Mouse (Mus musculus) kidney, postnatal 10 days (tissue): ENCODE measurements around the gene Spc25.

Source experiments
- DNase-seq: peaks from one replicate; pipeline ENCODE4 v3.0.0; 2021; ENCODE audit warnings: mixed read lengths

The Spc25 gene

GRCm38 (mm10) chr2:69179721-69180120 is 26.3 kb downstream of the Spc25 start:
- no peak for DNase-seq

- no peak for DNase-seq
These were observed 30.7 kb downstream of the Spc25 start for GRCm38 (mm10) chr2:69175296-69175695.

DNA sequence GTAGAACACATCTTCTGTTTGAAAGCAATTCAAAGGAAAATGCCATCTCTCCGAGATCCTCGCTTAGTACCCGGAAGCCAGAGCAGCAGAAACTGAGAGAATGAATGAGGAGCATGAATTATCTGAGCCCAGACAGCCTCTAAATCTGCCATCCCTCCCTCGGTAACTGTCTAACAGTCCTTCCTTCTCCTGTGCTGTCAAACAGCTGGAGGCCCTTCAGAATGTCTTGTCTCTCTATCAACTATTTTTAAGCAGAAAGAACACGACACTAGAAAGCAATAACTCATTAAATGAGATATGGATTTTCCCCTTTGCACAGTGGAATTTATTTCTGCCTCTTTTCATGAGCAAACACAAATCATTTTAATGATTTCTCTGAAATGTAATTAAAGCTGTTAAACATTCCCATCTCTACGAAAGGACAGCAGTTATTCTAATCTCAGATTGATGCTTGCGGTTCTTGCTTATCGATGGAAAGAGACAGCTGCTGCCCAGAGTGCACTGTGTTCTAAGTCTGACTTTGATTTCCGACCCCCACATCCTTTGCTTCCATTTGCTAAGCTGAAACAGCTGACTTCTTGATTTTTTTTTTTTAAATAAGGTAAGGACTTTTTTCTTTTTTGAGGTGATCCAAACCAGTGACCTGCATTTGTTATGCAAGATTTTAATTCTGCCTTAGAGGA is 35.5 kb downstream of the Spc25 start:
- peak; percentile 46 for DNase-seq

GRCm38 (mm10) chr2:69158907-69159306 is 47.1 kb downstream of the Spc25 start:
- no peak for DNase-seq

GRCm38 (mm10) chr2:69156283-69156682 is 49.7 kb downstream of the Spc25 start:
- DNase-seq = no peak

DNA sequence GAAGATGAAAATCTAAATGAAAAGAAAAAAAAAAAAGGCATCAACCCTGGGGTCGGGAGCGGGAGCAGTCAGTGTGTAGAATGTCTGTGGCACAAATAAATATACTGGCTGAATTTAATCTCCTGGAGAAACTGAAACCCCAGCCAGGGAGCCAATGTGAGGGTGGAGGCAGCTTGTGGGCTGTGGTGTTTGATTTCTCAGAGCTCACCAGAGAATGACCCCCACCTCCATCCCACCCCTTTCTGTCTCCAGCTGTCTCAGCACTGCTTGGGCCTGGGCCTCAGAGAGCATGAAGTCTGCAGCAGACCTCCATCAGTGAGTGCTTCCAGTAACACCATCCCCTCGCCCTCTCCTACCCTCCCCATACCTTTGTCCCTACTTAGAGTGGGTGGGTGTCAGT is 50.1 kb downstream of the Spc25 start:
- DNase-seq = no peak

- DNase-seq = no peak
These were observed 55.2 kb downstream of the Spc25 start for GRCm38 (mm10) chr2:69150841-69151240.

DNA sequence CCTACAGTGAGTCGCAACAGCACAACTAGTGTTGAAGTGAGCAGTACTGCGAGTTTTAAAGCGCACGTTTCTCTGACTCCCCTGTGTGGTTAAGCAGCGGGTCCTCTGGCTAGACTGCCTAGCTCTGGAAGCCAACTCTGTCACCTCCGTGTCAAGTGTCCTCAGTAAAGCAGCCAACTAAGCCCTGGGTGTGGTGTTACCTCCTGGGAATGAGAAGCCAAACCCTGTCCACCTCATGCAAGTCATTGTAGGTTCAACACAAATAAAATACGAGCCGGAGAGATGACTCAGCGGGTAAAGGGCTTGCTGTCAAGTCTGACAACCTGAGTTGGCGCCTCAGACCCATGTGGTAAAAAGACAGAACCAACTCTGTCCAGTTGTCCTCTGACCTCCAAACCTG is 56.8 kb downstream of the Spc25 start:
- DNase-seq = no peak

DNA sequence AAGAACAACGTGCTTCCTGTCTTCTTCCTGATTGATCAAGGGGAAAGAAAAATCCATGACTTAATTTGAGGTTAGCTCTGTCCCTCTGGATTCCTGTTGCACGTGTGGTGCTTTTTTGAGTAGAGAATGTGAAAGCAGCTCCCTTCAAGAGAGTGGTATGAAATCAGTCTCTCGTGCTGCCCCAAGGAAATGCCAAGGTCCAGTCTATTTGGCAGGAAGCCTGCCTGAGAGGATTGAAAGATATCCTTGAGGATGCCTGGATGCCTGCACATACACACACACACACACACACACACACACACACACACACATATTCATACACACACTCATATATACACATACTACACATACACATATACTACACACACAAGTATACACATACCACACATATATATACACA is 57.3 kb downstream of the Spc25 start:
- DNase-seq = peak; percentile 31
